Mouse (Mus musculus): ENCODE data around the gene Agmat.

DNA sequence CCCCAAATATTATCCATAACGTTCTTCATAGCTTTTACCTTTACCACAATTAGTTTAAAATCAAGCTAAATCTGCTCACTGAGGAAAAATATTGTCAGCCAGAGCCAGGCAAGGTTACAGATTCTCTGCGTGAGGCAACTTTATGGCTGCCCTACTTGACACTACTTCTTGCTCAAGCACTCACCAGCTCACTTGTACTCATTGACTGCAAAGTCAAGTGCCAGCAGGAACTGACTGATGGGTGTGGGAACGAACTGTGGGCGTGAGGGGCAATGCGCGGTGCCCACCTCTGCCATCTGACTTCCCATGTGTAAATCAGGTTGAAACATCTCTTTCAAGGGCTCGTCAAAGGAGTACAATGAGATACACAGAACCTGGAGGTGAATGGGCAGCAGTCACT is 41.0 kb downstream of the Agmat start:
- TF ChIP-seq CTCF (IDR thresholded peaks at IDR 0.05; ENCODE audit: low read depth) (no peak), EP300 (IDR thresholded peaks at IDR 0.05; ENCODE audit: low read depth) (no peak)
